Mouse (Mus musculus) heart, postnatal 0 days (tissue): ENCODE measurements at regions not wholly inside any gene's neighbourhood (a gene's known extent, or its start where the extent isn't known, plus 50 kb on each side); places are given as distances from the start of the nearest gene placed in this dataset.

Experiments
- CTCF ChIP-seq: IDR thresholded peaks from 2 replicates; pipeline ENCODE4 v1.5.1; 2016; ENCODE audit warnings: antibody characterized with exemption, control low read depth, low read depth
- EP300 ChIP-seq: IDR thresholded peaks from 2 replicates; pipeline ENCODE4 v1.6.1; 2016; ENCODE audit warnings: antibody characterized with exemption, low read depth

- no peak for TF ChIP-seq CTCF
- TF ChIP-seq EP300, result no peak
Observed at GRCm38 (mm10) chr6:36627648-36628047, 182.4 kb downstream of the Ptn start.
